Mouse (Mus musculus) limb, embryonic 13.5 days (tissue): ENCODE data around the gene Mcrip1. TPM values are rescaled to one million over a fixed set of nuclear protein-coding genes. Genes with fewer than 3 reads are reported as not detected.

Source experiments
- ATAC-seq: fragments of 200-750 bp; cut with Nextera tagmentation; 2 replicates; pipeline ENCODE4 v1.8.0; 2017; ENCODE audit warnings: low read depth, moderate number of reproducible peaks, moderate TSS enrichment; ENCODE audit not compliant: low FRiP score
- H3K27ac ChIP-seq: fragments of 300-500 bp; sonication (generic); 2 replicates; pipeline ENCODE4 v1.5.1; 2015; ENCODE audit warnings: inconsistent platforms, mild to moderate bottlenecking, moderate library complexity
- H3K27me3 ChIP-seq: fragments of 300-500 bp; sonication (generic); 2 replicates; pipeline ENCODE4 v1.6.1; 2015; ENCODE audit warnings: mild to moderate bottlenecking, inconsistent platforms
- H3K36me3 ChIP-seq: fragments of 300-500 bp; sonication (generic); 2 replicates; pipeline ENCODE4 v1.6.1; 2015; ENCODE audit warnings: inconsistent platforms, mild to moderate bottlenecking, moderate library complexity
- H3K4me1 ChIP-seq: fragments of 300-500 bp; sonication (generic); 2 replicates; pipeline ENCODE4 v1.6.1; 2015; ENCODE audit warnings: inconsistent platforms
- H3K4me2 ChIP-seq: fragments of 300-500 bp; sonication (generic); replicated peaks from 2 replicates; pipeline ENCODE4 v1.6.1; 2015; ENCODE audit warnings: inconsistent platforms, mild to moderate bottlenecking, moderate library complexity
- H3K4me3 ChIP-seq: fragments of 300-500 bp; sonication (generic); 2 replicates; pipeline ENCODE4 v1.5.1; 2015; ENCODE audit warnings: moderate library complexity, mild to moderate bottlenecking, inconsistent platforms
- H3K9ac ChIP-seq: fragments of 300-500 bp; sonication (generic); 2 replicates; pipeline ENCODE4 v1.6.1; 2015; ENCODE audit warnings: mild to moderate bottlenecking, inconsistent platforms
- H3K9me3 ChIP-seq: fragments of 300-500 bp; sonication (generic); 2 replicates; pipeline ENCODE4 v1.6.1; 2016; ENCODE audit warnings: inconsistent platforms
- WGBS: fragments of 180-500 bp; shearing (Covaris S2); methylation state at CpG from one replicate; pipeline ENCODE4 v1.1.7; 2015; 5-methylcytosine and 5-hydroxymethylcytosine counted together
- polyA plus RNA-seq: library from polyadenylated mRNA; unstranded; fragments of >200 nt; fragmentation: Nextera tagmentation; extraction: Ambion mirVana; gene quantifications from 2 replicates; pipeline ENCODE4 v1.2.1, GENCODE M21; 2015

The Mcrip1 gene
- polyA plus RNA-seq, 1 experiment from 2014 or later: 245 TPM

DNA sequence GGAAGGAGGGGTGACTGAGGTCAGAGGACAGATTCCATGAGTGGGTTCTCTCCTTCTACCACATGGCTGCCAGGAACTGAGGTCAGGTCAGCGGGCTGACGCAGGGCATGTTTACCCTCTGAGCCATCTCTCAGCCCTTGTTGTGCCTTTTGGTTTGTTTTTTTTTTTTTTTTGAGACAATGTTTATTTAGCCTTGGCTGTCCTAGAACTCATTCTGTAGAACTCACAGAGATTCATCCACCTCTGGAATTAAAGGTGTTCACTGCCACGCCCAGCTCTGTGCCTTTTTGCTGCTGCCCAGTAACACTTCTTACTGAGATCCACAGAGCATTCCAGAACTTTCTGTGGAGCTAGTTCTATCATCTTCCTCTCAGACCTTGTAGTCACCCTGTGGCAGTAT lies 43.9 kb downstream of the Mcrip1 start:
- H3K4me1 ChIP-seq: peaks cover 6% of the 10 kb centered on the region; the same call in 1 of the 2 replicates
- no peaks in the 10 kb centered on the region for H3K36me3 ChIP-seq
- no peak for ATAC-seq
- no peak overlapping the region for H3K27ac ChIP-seq
- no peak overlapping the region for H3K4me3 ChIP-seq
- WGBS: 90% methylated on average over 3 of the region's 3 CpGs
- H3K27me3 ChIP-seq: no peaks in the 10 kb centered on the region
- H3K4me2 ChIP-seq: no peak overlapping the region
- H3K9ac ChIP-seq: no peak overlapping the region
- H3K9me3 ChIP-seq: no peaks in the 10 kb centered on the region

DNA sequence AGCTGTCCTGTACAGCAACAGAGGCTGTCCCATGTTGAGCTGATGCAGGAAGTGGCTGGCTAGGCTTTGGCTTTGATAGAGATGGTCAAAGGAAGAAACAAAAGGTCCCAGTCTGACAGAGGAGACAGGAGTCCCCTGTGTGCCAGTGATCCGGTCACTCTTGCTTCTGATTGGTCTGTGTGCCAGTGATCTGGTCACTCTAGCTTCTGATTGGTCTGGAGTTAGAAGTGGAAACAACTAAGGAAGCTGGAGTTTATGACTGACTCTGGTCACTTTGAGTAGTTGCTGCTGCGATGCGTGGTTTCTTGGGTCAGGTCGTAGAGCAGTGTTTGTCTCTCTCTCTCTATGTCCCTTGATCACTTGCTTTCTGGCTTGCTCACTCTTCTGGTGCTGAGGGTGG lies 47.8 kb downstream of the Mcrip1 start:
- Histone ChIP-seq H3K36me3 (peaks cover 27% of the 10 kb centered on the region), H3K9ac (no peak overlapping the region), H3K27me3 (no peaks in the 10 kb centered on the region), H3K4me3 (no peak overlapping the region), H3K4me2 (no peak overlapping the region), H3K27ac (no peak overlapping the region), H3K4me1 (no peaks in the 10 kb centered on the region), H3K9me3 (no peaks in the 10 kb centered on the region)
- 88% methylated on average over 4 of the region's 4 CpGs for WGBS
- no peak for ATAC-seq

DNA sequence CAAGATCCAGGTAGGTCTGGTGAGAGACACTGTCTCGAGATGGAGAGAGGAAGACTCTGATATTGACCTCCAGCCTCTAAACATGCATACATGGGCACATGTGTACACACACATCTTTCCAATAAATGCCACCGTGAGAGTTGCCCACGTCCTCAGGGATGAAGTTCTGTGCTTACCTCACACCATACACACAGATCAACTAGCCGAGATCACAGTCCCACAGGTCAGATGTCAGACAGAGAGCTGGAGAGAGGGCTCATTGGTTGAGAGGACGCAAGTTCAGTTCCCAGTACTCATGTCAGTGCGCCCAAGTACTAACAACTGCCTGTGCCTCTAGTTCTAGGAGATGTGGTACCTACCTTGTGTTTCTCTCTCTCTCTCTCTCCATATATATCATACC lies 48.5 kb downstream of the Mcrip1 start:
- Histone ChIP-seq H3K4me3 (no peak overlapping the region), H3K36me3 (peaks cover 34% of the 10 kb centered on the region), H3K4me1 (no peaks in the 10 kb centered on the region), H3K27me3 (no peaks in the 10 kb centered on the region), H3K27ac (no peak overlapping the region), H3K4me2 (no peak overlapping the region), H3K9ac (no peak overlapping the region), H3K9me3 (no peaks in the 10 kb centered on the region)
- WGBS: 66% methylated on average over 6 of the region's 6 CpGs
- no peak for ATAC-seq

DNA sequence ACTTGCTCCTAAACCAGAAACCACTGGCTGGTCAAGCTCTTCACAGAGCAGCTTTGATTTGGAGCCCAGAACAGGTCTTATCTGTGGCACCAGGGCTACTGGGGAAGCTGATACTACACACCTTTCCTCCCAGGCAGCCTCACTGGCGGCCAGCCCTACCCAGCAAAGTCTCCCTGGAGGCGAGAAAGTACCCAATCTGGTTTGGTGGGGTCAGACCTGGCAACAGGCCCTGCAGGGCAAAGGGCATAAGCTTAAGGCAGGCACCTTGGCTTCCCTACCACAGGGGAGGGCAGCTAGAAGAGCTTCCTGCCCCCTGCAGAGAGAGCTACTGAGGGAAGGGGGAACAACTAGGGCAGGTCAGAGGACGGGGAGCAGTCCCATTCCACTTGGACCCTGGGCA lies 49.2 kb downstream of the Mcrip1 start:
- ATAC-seq: no peak
- Histone ChIP-seq H3K4me3 (no peak overlapping the region), H3K4me1 (no peaks in the 10 kb centered on the region), H3K9ac (no peak overlapping the region), H3K4me2 (no peak overlapping the region), H3K9me3 (no peaks in the 10 kb centered on the region), H3K36me3 (peaks cover 40% of the 10 kb centered on the region), H3K27me3 (no peaks in the 10 kb centered on the region), H3K27ac (no peak overlapping the region)
- 21% methylated on average over 3 of the region's 3 CpGs for WGBS

DNA sequence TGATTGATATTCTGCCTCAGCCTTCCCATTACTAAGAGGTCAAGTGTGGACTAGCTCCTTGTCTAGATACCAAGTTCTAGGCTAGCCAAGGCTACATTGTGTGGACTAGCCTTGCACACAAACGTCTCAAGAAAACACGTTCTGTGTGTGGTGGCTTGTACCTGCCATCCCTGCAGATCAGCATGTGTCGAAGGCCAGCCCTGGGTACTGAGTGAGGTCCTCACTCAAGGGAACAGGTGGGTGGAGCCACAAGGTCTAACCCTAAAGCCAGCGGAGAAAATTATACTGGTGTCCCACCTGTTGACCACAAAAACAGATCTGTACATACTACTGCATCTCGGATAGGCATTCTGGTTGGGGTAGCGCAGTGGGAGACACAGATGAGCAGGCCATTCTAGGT lies 49.6 kb downstream of the Mcrip1 start:
- no peaks in the 10 kb centered on the region for H3K4me1 ChIP-seq
- H3K4me2 ChIP-seq: no peak overlapping the region
- no peak overlapping the region for H3K4me3 ChIP-seq
- H3K27ac ChIP-seq: no peak overlapping the region
- no peak overlapping the region for H3K9ac ChIP-seq
- no peaks in the 10 kb centered on the region for H3K27me3 ChIP-seq
- H3K9me3 ChIP-seq: no peaks in the 10 kb centered on the region
- ATAC-seq: no peak
- peaks cover 45% of the 10 kb centered on the region for H3K36me3 ChIP-seq
- WGBS: 81% methylated on average over 6 of the region's 6 CpGs

DNA sequence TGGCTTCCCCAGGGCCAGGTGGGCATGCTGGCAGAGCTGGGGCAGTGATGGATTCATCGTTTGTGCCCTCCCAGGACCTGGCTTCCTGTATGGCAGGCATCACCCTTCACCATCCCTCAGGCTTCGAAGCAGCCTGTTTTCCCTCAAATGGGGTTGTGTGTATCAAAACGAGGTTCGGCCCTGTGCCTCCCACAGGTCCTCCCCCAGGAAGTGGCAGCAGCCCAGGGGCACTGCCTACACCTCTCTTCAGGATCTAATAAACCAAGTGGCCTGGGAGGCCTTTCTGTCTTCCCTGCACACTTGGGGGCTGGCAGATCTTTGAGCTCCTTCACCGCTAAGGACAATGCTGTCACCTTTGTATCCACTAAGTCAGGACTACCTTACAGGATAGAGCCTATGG lies 50.6 kb downstream of the Mcrip1 start:
- Histone ChIP-seq H3K4me1 (peaks cover 2% of the 10 kb centered on the region; the same call in 1 of the 2 replicates), H3K4me3 (no peak overlapping the region), H3K36me3 (peaks cover 53% of the 10 kb centered on the region), H3K27me3 (no peaks in the 10 kb centered on the region), H3K9ac (no peak overlapping the region), H3K27ac (no peak overlapping the region), H3K4me2 (no peak overlapping the region), H3K9me3 (no peaks in the 10 kb centered on the region)
- no peak for ATAC-seq
- WGBS: 87% methylated on average over 5 of the region's 5 CpGs

DNA sequence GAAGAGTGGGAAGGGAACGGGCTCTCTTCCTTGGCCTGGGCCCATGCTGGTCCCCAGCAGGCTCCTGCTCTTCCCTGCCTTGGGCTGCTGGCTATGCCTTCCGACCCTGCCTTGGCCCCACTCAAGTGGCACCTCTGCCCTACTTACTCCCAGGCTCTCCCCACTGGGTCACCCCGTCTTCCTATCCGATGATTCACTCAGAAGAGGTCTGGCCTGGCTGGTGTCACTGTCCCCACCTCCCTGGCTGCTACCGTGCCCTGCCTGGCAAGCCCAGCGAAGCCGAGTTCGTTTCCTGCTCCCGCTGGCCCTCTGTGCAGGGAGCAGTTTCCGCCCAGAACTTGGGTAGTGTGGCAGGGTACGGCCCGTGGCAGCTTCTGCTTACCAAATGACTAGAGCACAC lies 51.3 kb downstream of the Mcrip1 start:
- Histone ChIP-seq H3K4me3 (no peak overlapping the region), H3K27me3 (no peaks in the 10 kb centered on the region), H3K9me3 (no peaks in the 10 kb centered on the region), H3K36me3 (peaks cover 53% of the 10 kb centered on the region), H3K4me2 (no peak overlapping the region), H3K9ac (no peak overlapping the region), H3K27ac (no peak overlapping the region), H3K4me1 (peaks cover 9% of the 10 kb centered on the region)
- no peak for ATAC-seq
- WGBS: 92% methylated on average over 12 of the region's 12 CpGs

DNA sequence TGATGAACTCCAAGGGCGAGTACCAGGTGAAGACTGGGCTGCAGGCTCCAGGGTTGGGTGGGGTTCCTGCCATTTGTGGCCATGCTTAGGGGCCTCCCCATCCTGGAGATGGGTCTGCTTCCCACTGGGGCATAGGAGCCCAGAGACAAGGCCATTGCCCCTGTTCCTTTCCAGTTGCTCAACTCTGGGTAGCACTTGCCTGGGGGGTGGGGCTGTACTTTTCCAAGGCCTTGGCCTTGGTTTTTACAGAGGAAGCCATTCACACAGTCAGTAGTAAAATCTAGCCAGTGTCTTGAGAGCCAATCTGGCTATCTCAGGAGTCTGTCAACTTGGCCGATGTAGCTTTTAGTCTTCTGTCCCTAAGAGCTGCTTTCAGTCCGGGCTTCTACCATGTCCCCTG lies 52.1 kb downstream of the Mcrip1 start:
- Histone ChIP-seq H3K4me3 (no peak overlapping the region), H3K9me3 (no peaks in the 10 kb centered on the region), H3K36me3 (peaks cover 53% of the 10 kb centered on the region), H3K27ac (no peak overlapping the region), H3K9ac (no peak overlapping the region), H3K27me3 (no peaks in the 10 kb centered on the region), H3K4me2 (no peak overlapping the region), H3K4me1 (peaks cover 17% of the 10 kb centered on the region)
- WGBS: 92% methylated on average over 3 of the region's 3 CpGs
- no peak for ATAC-seq

DNA sequence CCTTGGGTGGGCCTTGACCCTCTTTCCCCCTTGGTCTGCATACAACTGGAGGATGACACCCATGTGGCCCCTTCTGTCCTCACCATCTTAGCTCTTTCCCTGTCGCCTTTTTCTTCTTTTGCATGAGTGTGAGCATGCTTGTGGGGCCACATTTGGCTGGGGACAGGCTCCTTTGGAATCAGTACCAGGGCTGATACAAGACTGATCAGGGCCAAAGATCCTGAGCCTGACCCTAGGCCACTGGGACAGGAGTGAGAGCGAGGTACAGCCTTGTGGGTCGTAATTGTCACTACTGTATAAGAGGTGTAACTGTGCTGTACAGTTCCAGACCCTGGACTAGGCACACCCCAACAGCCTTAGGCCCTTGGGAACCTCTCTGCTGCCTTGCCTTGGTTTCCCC lies 55.6 kb downstream of the Mcrip1 start:
- H3K27ac ChIP-seq: no peak overlapping the region
- H3K36me3 ChIP-seq: peaks cover 51% of the 10 kb centered on the region
- 83% methylated on average over 3 of the region's 3 CpGs for WGBS
- H3K4me2 ChIP-seq: peak overlapping the region; percentile 97; the same call in 1 of the 2 replicates
- H3K4me3 ChIP-seq: peak overlapping the region; percentile 94; the same call in 1 of the 2 replicates
- H3K27me3 ChIP-seq: no peaks in the 10 kb centered on the region
- ATAC-seq: no peak
- no peaks in the 10 kb centered on the region for H3K9me3 ChIP-seq
- peaks cover 42% of the 10 kb centered on the region for H3K4me1 ChIP-seq
- peak overlapping the region; percentile 85 for H3K9ac ChIP-seq

DNA sequence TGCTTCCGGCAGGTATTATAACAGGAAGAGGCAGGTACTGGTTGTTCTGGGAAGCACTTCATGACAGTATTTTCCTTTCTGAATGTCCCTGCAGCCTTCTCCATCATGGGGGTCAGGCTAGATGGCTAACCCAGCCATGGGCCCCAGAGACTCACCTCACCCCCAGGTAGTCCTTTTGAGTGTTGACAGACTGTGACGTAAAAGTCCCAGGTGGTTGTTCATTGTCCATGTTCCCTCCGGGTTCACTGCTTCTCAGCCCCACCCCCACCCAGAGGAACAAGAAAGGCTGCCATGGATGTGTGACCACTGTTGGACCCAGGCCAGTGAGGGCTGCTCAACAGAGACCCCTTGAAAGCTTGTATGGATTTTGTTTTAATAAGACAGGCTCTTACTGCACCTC lies 56.2 kb downstream of the Mcrip1 start:
- Histone ChIP-seq H3K27ac (peak overlapping the region; percentile 79; the same call in 1 of the 2 replicates), H3K4me1 (peaks cover 42% of the 10 kb centered on the region)

More for the DNA sequence above, 56.2 kb downstream of the Mcrip1 start:
- no peak for ATAC-seq
- peak overlapping the region; percentile 97 for H3K4me2 ChIP-seq
- H3K9ac ChIP-seq: peak overlapping the region; percentile 85
- peak overlapping the region; percentile 94 for H3K4me3 ChIP-seq
- WGBS: 48% methylated on average over 3 of the region's 3 CpGs
- no peaks in the 10 kb centered on the region for H3K9me3 ChIP-seq
- H3K27me3 ChIP-seq: no peaks in the 10 kb centered on the region
- H3K36me3 ChIP-seq: peaks cover 51% of the 10 kb centered on the region

Other genes starting within 250 kb of the Mcrip1 start
- 2,628 and 2,724 TPM in 2 replicates for gene Actg1, start 201.2 kb downstream of the Mcrip1 start, polyA plus RNA-seq
- 0.52 and 0.61 TPM in 2 replicates for gene Fscn2, start 188.2 kb downstream of the Mcrip1 start, polyA plus RNA-seq
- gene Faap100, start 171.0 kb downstream of the Mcrip1 start, polyA plus RNA-seq: 37.0 and 38.6 TPM in 2 replicates
- gene Nploc4, start 112.0 kb downstream of the Mcrip1 start, polyA plus RNA-seq: 34.3 and 37.6 TPM in 2 replicates
- 0.14 TPM in 1 of 2 replicates, not detected in the other for gene Tspan10, start 107.1 kb downstream of the Mcrip1 start, polyA plus RNA-seq
- gene Pde6g, start 96.2 kb downstream of the Mcrip1 start, polyA plus RNA-seq: 0.38 and 0.39 TPM in 2 replicates
- gene Oxld1, start 91.7 kb downstream of the Mcrip1 start, polyA plus RNA-seq: 12.2 and 12.4 TPM in 2 replicates
- 37.1 and 41.7 TPM in 2 replicates for gene Ccdc137, start 91.6 kb downstream of the Mcrip1 start, polyA plus RNA-seq
- 65.8 and 67.9 TPM in 2 replicates for gene Arl16, start 82.1 kb downstream of the Mcrip1 start, polyA plus RNA-seq
- gene Mrpl12, start 65.1 kb downstream of the Mcrip1 start, polyA plus RNA-seq: 120 and 124 TPM in 2 replicates
- gene Slc25a10, start 57.9 kb downstream of the Mcrip1 start, polyA plus RNA-seq: 46.8 and 49.0 TPM in 2 replicates
- 6.3 and 7.3 TPM in 2 replicates for gene Gcgr, start 19.0 kb downstream of the Mcrip1 start, polyA plus RNA-seq
- 0.59 and 0.94 TPM in 2 replicates for gene Ppp1r27, start 1.4 kb upstream of the Mcrip1 start, polyA plus RNA-seq
- 775 and 791 TPM in 2 replicates for gene P4hb, start 23.5 kb upstream of the Mcrip1 start, polyA plus RNA-seq
- gene Arhgdia, start 31.9 kb upstream of the Mcrip1 start, polyA plus RNA-seq: 530 and 555 TPM in 2 replicates
- gene Alyref, start 48.6 kb upstream of the Mcrip1 start, polyA plus RNA-seq: 480 and 508 TPM in 2 replicates
- gene Anapc11, start 48.7 kb upstream of the Mcrip1 start, polyA plus RNA-seq: 217 and 222 TPM in 2 replicates
- 2.3 and 2.8 TPM in 2 replicates for gene Npb, start 58.8 kb upstream of the Mcrip1 start, polyA plus RNA-seq
- gene Pcyt2, start 68.2 kb upstream of the Mcrip1 start, polyA plus RNA-seq: 150 and 153 TPM in 2 replicates
- gene Sirt7, start 75.5 kb upstream of the Mcrip1 start, polyA plus RNA-seq: 25.6 and 28.8 TPM in 2 replicates
- 27.0 and 28.9 TPM in 2 replicates for gene Mafg, start 83.9 kb upstream of the Mcrip1 start, polyA plus RNA-seq
- 43.7 and 45.6 TPM in 2 replicates for gene Pycr1, start 94.0 kb upstream of the Mcrip1 start, polyA plus RNA-seq
- 0.36 and 1.3 TPM in 2 replicates for gene Myadml2, start 98.4 kb upstream of the Mcrip1 start, polyA plus RNA-seq
- gene Notum, start 111.4 kb upstream of the Mcrip1 start, polyA plus RNA-seq: 4.3 and 6.5 TPM in 2 replicates
- gene Aspscr1, start 123.2 kb upstream of the Mcrip1 start, polyA plus RNA-seq: 128 and 129 TPM in 2 replicates
- 139 and 145 TPM in 2 replicates for gene Cenpx, start 164.0 kb upstream of the Mcrip1 start, polyA plus RNA-seq
- gene Lrrc45, start 164.2 kb upstream of the Mcrip1 start, polyA plus RNA-seq: 66.2 and 75.4 TPM in 2 replicates
- 66.2 and 70.5 TPM in 2 replicates for gene Rac3, start 171.7 kb upstream of the Mcrip1 start, polyA plus RNA-seq
- 15.6 and 16.2 TPM in 2 replicates for gene Dcxr, start 177.6 kb upstream of the Mcrip1 start, polyA plus RNA-seq
- gene Cbr2, start 182.4 kb upstream of the Mcrip1 start, polyA plus RNA-seq: 7.7 and 10.1 TPM in 2 replicates
- 4.5 and 4.9 TPM in 2 replicates for gene Hmga1b, start 213.1 kb upstream of the Mcrip1 start, polyA plus RNA-seq
- 43.8 and 48.4 TPM in 2 replicates for gene Rfng, start 234.5 kb upstream of the Mcrip1 start, polyA plus RNA-seq
- 240 and 241 TPM in 2 replicates for gene Gps1, start 234.5 kb upstream of the Mcrip1 start, polyA plus RNA-seq
- 66.6 TPM in 2 replicates for gene Dus1l, start 246.7 kb upstream of the Mcrip1 start, polyA plus RNA-seq